In genomic region chr2:181483120-181483519, GRCm38 (mm10) we compare ENCODE assay signal across 14 mouse cellular contexts. TPM values are rescaled to one million over a fixed set of nuclear protein-coding genes. Genes with fewer than 3 reads are reported as not detected.
DNase-seq lines count a peak whose midpoint lies in the region; ATAC-seq and TF ChIP-seq lines count a peak whose summit lies in the region.
"Had no signal": no experiment of that assay in that cellular context is flagged by ENCODE, and none has a peak within 500 bp of the region (broad histone marks: within the 10 kb centered on the region; RNA-seq: fewer than 3 reads in every experiment).

No protein-coding gene starts in this region.

- TF ChIP-seq POLR2A in liver, adult 2 months (IDR thresholded peaks at IDR 0.05; ENCODE audit: extremely low read depth, insufficient read depth, low read length) = no peak

- H3K9ac ChIP-seq in heart, embryonic 12.5 days = peak overlapping the region; percentile 51; the same call in 1 of the 2 replicates
- 0 out of 2 replicates have a peak overlapping the region, but pooled peaks have one; percentile 31 for H3K9ac ChIP-seq in liver, adult 2 months (ENCODE audit: low read depth, low read length)
- peak overlapping the region; percentile 51; the same call in 1 of the 2 replicates for H3K9ac ChIP-seq in liver, embryonic 11.5 days (ENCODE audit: low read depth, low read length)

- intact Hi-C loops in heart, postnatal 25 days (cut with DNase I) = loop anchor here (10.0 kb wide), 1 partner anchor 192 kb away; the partner anchor contains the start of gene Sox18

- ATAC-seq in heart, embryonic 12.5 days (ENCODE audit: insufficient number of reproducible peaks, low FRiP score) = no peak
- no peak for ATAC-seq in liver, embryonic 11.5 days (replicated peaks; ENCODE audit: low FRiP score)

- TF ChIP-seq CTCF in liver, adult 2 months (IDR thresholded peaks at IDR 0.05; ENCODE audit: low read depth, low read length) = no peak

- WGBS in heart, embryonic 12.5 days = 50% methylated on average over 2 of the region's 2 CpGs
- WGBS in liver, adult 2 months = 51% methylated on average over 2 of the region's 2 CpGs
- 38% methylated on average over 2 of the region's 2 CpGs for WGBS in liver, embryonic 11.5 days

- peak overlapping the region; percentile 48; the same call in 1 of the 2 replicates for H3K4me2 ChIP-seq in heart, embryonic 12.5 days
- H3K4me2 ChIP-seq in liver, embryonic 11.5 days = peak overlapping the region; percentile 35

- H3K4me3 ChIP-seq in heart, embryonic 12.5 days = 0 out of 2 replicates have a peak overlapping the region, but pooled peaks have one; percentile 1
- H3K4me3 ChIP-seq in liver, adult 2 months (ENCODE audit: insufficient read depth, low read depth, low read length) = no peak overlapping the region; the same call in 1 of the 2 replicates
- H3K4me3 ChIP-seq in liver, embryonic 11.5 days (ENCODE audit: low read depth, low read length) = no peak overlapping the region

- no peaks in the 10 kb centered on the region for H3K27me3 ChIP-seq in heart, embryonic 12.5 days (replicated peaks)
- H3K27me3 ChIP-seq in liver, adult 2 months (ENCODE audit: control insufficient read depth, insufficient read depth, low read length) = no peaks in the 10 kb centered on the region
- H3K27me3 ChIP-seq in liver, embryonic 11.5 days (replicated peaks; ENCODE audit: control insufficient read depth, insufficient read depth, low read length) = no peaks in the 10 kb centered on the region

- peak overlapping the region; percentile 35; the same call in 1 of the 2 replicates for H3K27ac ChIP-seq in heart, embryonic 12.5 days (ENCODE audit: poor library complexity, severe bottlenecking)
- peak overlapping the region; percentile 55 for H3K27ac ChIP-seq in liver, adult 2 months (replicated peaks; ENCODE audit: insufficient read depth, low read depth, low read length)
- H3K27ac ChIP-seq in liver, embryonic 11.5 days (ENCODE audit: low read depth, low read length) = no peak overlapping the region

- no peaks in the 10 kb centered on the region for H3K79me2 ChIP-seq in liver, adult 2 months (ENCODE audit: control insufficient read depth, insufficient read depth, low read length)

- no peaks in the 10 kb centered on the region for H3K36me3 ChIP-seq in heart, embryonic 12.5 days
- no peaks in the 10 kb centered on the region for H3K36me3 ChIP-seq in liver, adult 2 months (ENCODE audit: control insufficient read depth, insufficient read depth, low read length)
- H3K36me3 ChIP-seq in liver, embryonic 11.5 days (ENCODE audit: control insufficient read depth, insufficient read depth, low read length) = no peaks in the 10 kb centered on the region

- peaks cover 21% of the 10 kb centered on the region for H3K4me1 ChIP-seq in heart, embryonic 12.5 days (replicated peaks)
- H3K4me1 ChIP-seq in liver, adult 2 months (ENCODE audit: control insufficient read depth, insufficient read depth, low read length) = peaks cover 4% of the 10 kb centered on the region; the same call in 1 of the 2 replicates
- peaks cover 44% of the 10 kb centered on the region for H3K4me1 ChIP-seq in liver, embryonic 11.5 days (replicated peaks; ENCODE audit: control insufficient read depth, insufficient read depth, low read length)

- DNase-seq in heart, postnatal 25 days (ENCODE audit: low spot score) = no peak
- peak; percentile 9 for DNase-seq in liver, adult 2 months (ENCODE audit: extremely low read depth, low read depth, low spot score)
- no peak for DNase-seq in liver
- DNase-seq in CD4-positive helper T cell, adult 2 months (ENCODE audit: low read depth, low spot score) = peak; percentile 14
- no peak for DNase-seq in liver, embryonic 11.5 days (ENCODE audit: low spot score)
- no peak for DNase-seq in layer of hippocampus, adult 9-10 months (ENCODE audit: low spot score)
- no peak for DNase-seq in natural killer cell, adult 2 months (ENCODE audit: low spot score in 2 of 2)

- no peaks in the 10 kb centered on the region for H3K9me3 ChIP-seq in heart, embryonic 12.5 days (replicated peaks)
- H3K9me3 ChIP-seq in liver, embryonic 11.5 days (ENCODE audit: control insufficient read depth, low read length) = no peaks in the 10 kb centered on the region

RNA-seq across cellular contexts. Expression of gene Abhd16b, which starts 9.9 kb away (rescaled TPM):
- polyA plus RNA-seq in heart, embryonic 12.5 days (2016; fragmentation: Nextera tagmentation; extraction: Ambion mirVana) = 0.24 TPM in 1 of 2 replicates, not detected in the other
- total RNA-seq in heart, postnatal 25 days (2021) = not detected
- total RNA-seq in liver, adult 2 months (2014; rRNA removed) = not detected in 2 replicates
- not detected in 2 replicates for polyA plus RNA-seq in liver, adult 2 months (2012; rRNA removed)
- polyA plus RNA-seq in liver, embryonic 11.5 days (2014; fragmentation: Nextera tagmentation; extraction: Ambion mirVana) = 0.13 TPM in 1 of 2 replicates, not detected in the other
- total RNA-seq: granulocyte monocyte progenitor cell, adult 5-6 weeks; layer of hippocampus, adult 8-10 months; left cerebral cortex, postnatal 4 days; megakaryocyte progenitor cell, adult 5-6 weeks had no signal
- polyA plus RNA-seq: brain, embryonic 14.5 days; CD4-positive, CD25-positive, alpha-beta regulatory T cell, adult 4 months had no signal

RNA-seq across cellular contexts. Expression of gene Tpd52l2, which starts 13.8 kb away (rescaled TPM):
- 105 and 109 TPM in 2 replicates for polyA plus RNA-seq in heart, embryonic 12.5 days (2016; fragmentation: Nextera tagmentation; extraction: Ambion mirVana)
- 10 to 100 TPM; 59.7 to 66.0 TPM for total RNA-seq in heart, postnatal 25 days (2021)
- total RNA-seq in liver, adult 2 months (2014; rRNA removed) = 26.2 and 27.1 TPM in 2 replicates
- polyA plus RNA-seq in liver, adult 2 months (2012; rRNA removed) = 18.8 and 23.0 TPM in 2 replicates
- polyA plus RNA-seq in liver, embryonic 11.5 days (2014; fragmentation: Nextera tagmentation; extraction: Ambion mirVana) = 149 and 156 TPM in 2 replicates

RNA-seq across cellular contexts. Expression of gene Zbtb46, which starts 23.9 kb away (rescaled TPM):
- 13.5 and 15.1 TPM in 2 replicates for polyA plus RNA-seq in heart, embryonic 12.5 days (2016; fragmentation: Nextera tagmentation; extraction: Ambion mirVana)
- total RNA-seq in heart, postnatal 25 days (2021) = 10 to 100 TPM; 10.1 to 14.2 TPM
- 5.2 and 5.3 TPM in 2 replicates for total RNA-seq in liver, adult 2 months (2014; rRNA removed)
- 2.4 and 2.8 TPM in 2 replicates for polyA plus RNA-seq in liver, adult 2 months (2012; rRNA removed)
- 25.2 and 26.9 TPM in 2 replicates for polyA plus RNA-seq in liver, embryonic 11.5 days (2014; fragmentation: Nextera tagmentation; extraction: Ambion mirVana)

RNA-seq across cellular contexts. Expression of gene Dnajc5, which starts 37.2 kb away (rescaled TPM):
- polyA plus RNA-seq in heart, embryonic 12.5 days (2016; fragmentation: Nextera tagmentation; extraction: Ambion mirVana) = 89.5 and 91.9 TPM in 2 replicates
- 10 to 100 TPM; 65.4 to 67.8 TPM for total RNA-seq in heart, postnatal 25 days (2021)
- 20.2 and 23.8 TPM in 2 replicates for total RNA-seq in liver, adult 2 months (2014; rRNA removed)
- 28.6 and 30.7 TPM in 2 replicates for polyA plus RNA-seq in liver, adult 2 months (2012; rRNA removed)
- polyA plus RNA-seq in liver, embryonic 11.5 days (2014; fragmentation: Nextera tagmentation; extraction: Ambion mirVana) = 61.1 and 65.6 TPM in 2 replicates

Comparison
In these comparisons a context has a peak if more than half of its experiments do, and no peak if none do; other contexts are left out.
1. DNase-seq: peak in liver, adult 2 months (single experiment) and CD4-positive helper T cell, adult 2 months (single experiment); none in heart, postnatal 25 days (single experiment), liver (single experiment), liver, embryonic 11.5 days (single experiment), layer of hippocampus, adult 9-10 months (single experiment) and natural killer cell, adult 2 months (0 of 2).
2. Peak in every context shown above with its lines, with median percentiles within 50 percentile points of each other: H3K9ac ChIP-seq.